Mouse (Mus musculus) skeletal muscle tissue, adult 2 months (tissue): ENCODE data around the gene Gm3239.
"Not testable (repeated sequence)": the region's sequence is repeated elsewhere in the genome, so short reads cannot be mapped to it uniquely, and the experiment has no call there.

Source experiments
- DNase-seq: peaks from one replicate; pipeline ENCODE4 v3.0.0-alpha.2; 2012; ENCODE audit warnings: low read depth, low spot score

The Gm3239 gene

GRCm38 (mm10) chr14:4663892-4664291, at the start of gene Gm3239:
Gene Gm3239, plus strand, starts transcription at chr14:4664192.
- not testable (repeated sequence) for DNase-seq

- not testable (repeated sequence) for DNase-seq
Measured at GRCm38 (mm10) chr14:4632052-4632451, 31.9 kb upstream of the Gm3239 start, which contains the start of gene Gm8159. Gene Gm8159, plus strand, starts transcription at chr14:4632352.

- not testable (repeated sequence) for DNase-seq
Measured at GRCm38 (mm10) chr14:4649309-4649708, 14.7 kb upstream of the Gm3239 start.

- not testable (repeated sequence) for DNase-seq
Measured at GRCm38 (mm10) chr14:4650324-4650723, 13.7 kb upstream of the Gm3239 start.

- DNase-seq, result not testable (repeated sequence)
Measured at GRCm38 (mm10) chr14:4708938-4709337, 44.9 kb downstream of the Gm3239 start, which contains the start of gene Gm7876. Gene Gm7876, plus strand, starts transcription at chr14:4709238.
